Mouse (Mus musculus): Measurements from ENCODE around the gene Slc38a1.

- no peak for TF ChIP-seq GATA1 (IDR thresholded peaks at IDR 0.05; ENCODE audit: low read length)
- no peak for TF ChIP-seq TAL1 (IDR thresholded peaks at IDR 0.05; ENCODE audit: low read length)
These were observed 41.6 kb upstream of the Slc38a1 start for GRCm38 (mm10) chr15:96684132-96684830.
